Mouse (Mus musculus): ENCODE measurements around the gene Hnrnpdl. TPM values are rescaled to one million over a fixed set of nuclear protein-coding genes. Genes with fewer than 3 reads are reported as not detected.
A peak's percentile ranks its signal among the peaks of the same experiment; 100 is the strongest.

The Hnrnpdl gene
- total and polyA plus RNA-seq, 3 experiments = 75.6 to 207 (median 165) TPM

- Histone ChIP-seq H3K27me3 (replicated peaks) (no peaks in the 10 kb centered on the region), H3K79me2 (replicated peaks; ENCODE audit: control insufficient read depth, extremely low read depth, insufficient read depth, poor library complexity, severe bottlenecking) (no peaks in the 10 kb centered on the region), H3K36me3 (replicated peaks in 1 of 2; ENCODE audit: control insufficient read depth in 1 of 2, insufficient read depth in 1 of 2, low read length in 1 of 2) (no peaks in the 10 kb centered on the region), H3K4me3 (replicated peaks in 1 of 3; ENCODE audit: low read depth in 2 of 3, low read length in 2 of 3, poor library complexity in 1 of 3) (no peak overlapping the region), H3K9ac (ENCODE audit: insufficient read depth, low read depth) (no peak overlapping the region), H3K9me3 (replicated peaks; ENCODE audit: low read length) (peaks cover 6% of the 10 kb centered on the region), H3K4me2 (ENCODE audit: insufficient read depth, low read depth, poor library complexity, severe bottlenecking) (no peak overlapping the region), H3K27ac (ENCODE audit: insufficient read depth, low read depth) (no peak overlapping the region), H3K4me1 (ENCODE audit: control insufficient read depth in 1 of 2, insufficient read depth in 2 of 2) (peaks cover 2% of the 10 kb centered on the region in 2 experiments; a peak in 3 of 4 replicates)
- in situ Hi-C loops (cut with MboI; ENCODE audit: low pct_ligation_motif_present, low pct_unique_long_range_greater_than_20kb, low sequenced_read_pairs) (loop anchor here (25.0 kb wide), 1 partner anchor 228 kb away; no protein-coding TSS in a partner anchor), dilution Hi-C loops (cut with MboI; ENCODE audit: extremely low pct_ligation_motif_present, extremely low pct_unique_long_range_greater_than_20kb, low sequenced_read_pairs) (no loop called here)
- no peak for TF ChIP-seq CTCF (conservative IDR thresholded peaks at IDR 0.05 in 1 of 2, IDR thresholded peaks at IDR 0.05 in 1 of 2; ENCODE audit: low read depth in 2 of 2, low read length in 2 of 2)
- no peak for TF ChIP-seq BHLHE40 (IDR thresholded peaks at IDR 0.05; ENCODE audit: low read depth, low read length)
- no peak for TF ChIP-seq POLR2A (IDR thresholded peaks at IDR 0.05; ENCODE audit: low read depth, low read length)
- TF ChIP-seq MXI1 (IDR thresholded peaks at IDR 0.05; ENCODE audit: low read depth, low read length) = no peak
- TF ChIP-seq MEF2A (IDR thresholded peaks at IDR 0.05; ENCODE audit: borderline replicate concordance, low read depth, low read length) = no peak
- no peak for TF ChIP-seq MAX (IDR thresholded peaks at IDR 0.05; ENCODE audit: low read length)
- no peak for TF ChIP-seq TCF12 (IDR thresholded peaks at IDR 0.05; ENCODE audit: low read depth, low read length)
- TF ChIP-seq JUND (conservative IDR thresholded peaks at IDR 0.05; ENCODE audit: low read depth, low read length) = no peak
- no peak for DNase-seq (ENCODE audit: extremely low read depth)
Measured at GRCm38 (mm10) chr5:100083953-100084562, 44.6 kb upstream of the Hnrnpdl start.

DNA sequence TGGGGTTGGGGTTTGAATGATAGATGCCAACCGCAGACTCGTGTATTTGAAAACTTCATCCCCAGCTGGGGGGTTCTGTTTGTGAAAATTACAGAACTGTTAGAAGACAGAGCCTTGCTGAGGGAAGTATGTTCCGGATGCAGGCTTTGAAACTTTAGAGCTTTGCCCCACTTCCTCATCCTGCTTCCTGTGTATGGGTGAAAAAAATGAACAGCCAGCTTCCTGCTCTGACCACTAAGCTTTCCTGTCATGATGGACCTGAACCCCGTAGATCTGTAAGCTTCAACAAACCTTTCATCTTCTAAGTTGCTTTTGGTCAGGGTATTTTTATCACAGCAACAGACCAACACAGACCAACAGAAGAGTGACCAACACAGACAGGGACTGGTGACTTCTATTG lies 42.5 kb upstream of the Hnrnpdl start:
- peak; percentile 40 for TF ChIP-seq ZNF384 (IDR thresholded peaks at IDR 0.05; ENCODE audit: low read depth, low read length)
- TF ChIP-seq BHLHE40 (IDR thresholded peaks at IDR 0.05; ENCODE audit: low read depth, low read length) = no peak
- H3K27ac ChIP-seq (ENCODE audit: insufficient read depth, low read depth) = no peak overlapping the region
- H3K4me1 ChIP-seq (ENCODE audit: control insufficient read depth in 1 of 2, insufficient read depth in 2 of 2) = peaks cover 2 to 4% of the 10 kb centered on the region in 2 experiments; a peak in 3 of 4 replicates
- dilution Hi-C loops (cut with MboI; ENCODE audit: extremely low pct_ligation_motif_present, extremely low pct_unique_long_range_greater_than_20kb, low sequenced_read_pairs) (no loop called here), in situ Hi-C loops (cut with MboI; ENCODE audit: low pct_ligation_motif_present, low pct_unique_long_range_greater_than_20kb, low sequenced_read_pairs) (loop anchor here (25.0 kb wide), 1 partner anchor 230 kb away; no protein-coding TSS in a partner anchor)
- H3K79me2 ChIP-seq (replicated peaks; ENCODE audit: control insufficient read depth, extremely low read depth, insufficient read depth, poor library complexity, severe bottlenecking) = no peaks in the 10 kb centered on the region
- DNase-seq (ENCODE audit: extremely low read depth) = no peak
- H3K4me2 ChIP-seq (ENCODE audit: insufficient read depth, low read depth, poor library complexity, severe bottlenecking) = no peak overlapping the region
- H3K9me3 ChIP-seq (replicated peaks; ENCODE audit: low read length) = peaks cover 6% of the 10 kb centered on the region
- H3K4me3 ChIP-seq (replicated peaks in 1 of 3; ENCODE audit: low read depth in 2 of 3, low read length in 2 of 3, poor library complexity in 1 of 3) = no peak overlapping the region
- peaks cover 0 to 4% of the 10 kb centered on the region in 2 experiments for H3K36me3 ChIP-seq (replicated peaks in 1 of 2; ENCODE audit: control insufficient read depth in 1 of 2, insufficient read depth in 1 of 2, low read length in 1 of 2)
- H3K27me3 ChIP-seq (replicated peaks) = no peaks in the 10 kb centered on the region
- H3K9ac ChIP-seq (ENCODE audit: insufficient read depth, low read depth) = no peak overlapping the region

GRCm38 (mm10) chr5:100079931-100080275 lies 40.4 kb upstream of the Hnrnpdl start:
- Histone ChIP-seq H3K36me3 (replicated peaks in 1 of 2; ENCODE audit: control insufficient read depth in 1 of 2, insufficient read depth in 1 of 2, low read length in 1 of 2) (peaks cover 0 to 16% of the 10 kb centered on the region in 2 experiments), H3K4me1 (ENCODE audit: control insufficient read depth in 1 of 2, insufficient read depth in 2 of 2) (peaks cover 2 to 4% of the 10 kb centered on the region in 2 experiments; a peak in 3 of 4 replicates), H3K9ac (ENCODE audit: insufficient read depth, low read depth) (no peak overlapping the region), H3K4me2 (ENCODE audit: insufficient read depth, low read depth, poor library complexity, severe bottlenecking) (no peak overlapping the region), H3K79me2 (replicated peaks; ENCODE audit: control insufficient read depth, extremely low read depth, insufficient read depth, poor library complexity, severe bottlenecking) (no peaks in the 10 kb centered on the region), H3K9me3 (replicated peaks; ENCODE audit: low read length) (peaks cover 6% of the 10 kb centered on the region), H3K4me3 (replicated peaks in 1 of 3; ENCODE audit: low read depth in 2 of 3, low read length in 2 of 3, poor library complexity in 1 of 3) (no peak overlapping the region), H3K27ac (ENCODE audit: insufficient read depth, low read depth) (no peak overlapping the region), H3K27me3 (replicated peaks) (no peaks in the 10 kb centered on the region)
- in situ Hi-C loops (cut with MboI; ENCODE audit: low pct_ligation_motif_present, low pct_unique_long_range_greater_than_20kb, low sequenced_read_pairs) = loop anchor here (5.0 to 25.0 kb wide), 2 partner anchors 162 to 232 kb away; no protein-coding TSS in a partner anchor
- no peak for DNase-seq (ENCODE audit: extremely low read depth)
- dilution Hi-C loops (cut with MboI; ENCODE audit: extremely low pct_ligation_motif_present, extremely low pct_unique_long_range_greater_than_20kb, low sequenced_read_pairs) = no loop called here
- no peak for TF ChIP-seq MXI1 (IDR thresholded peaks at IDR 0.05; ENCODE audit: low read depth, low read length)
- no peak for TF ChIP-seq RCOR1 (conservative IDR thresholded peaks at IDR 0.05; ENCODE audit: low read depth, low read length)
- TF ChIP-seq MAX (IDR thresholded peaks at IDR 0.05; ENCODE audit: low read length) = no peak
- TF ChIP-seq MEF2A (IDR thresholded peaks at IDR 0.05; ENCODE audit: borderline replicate concordance, low read depth, low read length) = no peak
- TF ChIP-seq NRF1 (IDR thresholded peaks at IDR 0.05; ENCODE audit: low read depth, low read length) = no peak
- no peak for TF ChIP-seq SMC3 (IDR thresholded peaks at IDR 0.05; ENCODE audit: low read depth, low read length)
- no peak for TF ChIP-seq NELFE (IDR thresholded peaks at IDR 0.05; ENCODE audit: low read depth, low read length)
- TF ChIP-seq MAFK (IDR thresholded peaks at IDR 0.05; ENCODE audit: insufficient replicate concordance, low read length) = no peak
- no peak for TF ChIP-seq UBTF (IDR thresholded peaks at IDR 0.05; ENCODE audit: low read depth, low read length)
- no peak for TF ChIP-seq SIN3A (IDR thresholded peaks at IDR 0.05; ENCODE audit: low read length)
- TF ChIP-seq TCF12 (IDR thresholded peaks at IDR 0.05; ENCODE audit: low read depth, low read length) = no peak
- TF ChIP-seq JUND (conservative IDR thresholded peaks at IDR 0.05; ENCODE audit: low read depth, low read length) = no peak
- TF ChIP-seq CHD1 (IDR thresholded peaks at IDR 0.05; ENCODE audit: low read depth, low read length) = no peak
- TF ChIP-seq USF1 (IDR thresholded peaks at IDR 0.05; ENCODE audit: low read depth, low read length) = no peak
- no peak for TF ChIP-seq ELF1 (IDR thresholded peaks at IDR 0.05; ENCODE audit: low read depth, low read length)
- no peak for TF ChIP-seq BHLHE40 (IDR thresholded peaks at IDR 0.05; ENCODE audit: low read depth, low read length)
- no peak for TF ChIP-seq E2F4 (IDR thresholded peaks at IDR 0.05; ENCODE audit: insufficient replicate concordance, low read depth, low read length)
- TF ChIP-seq PAX5 (IDR thresholded peaks at IDR 0.05; ENCODE audit: low read length) = no peak
- TF ChIP-seq ZMIZ1 (IDR thresholded peaks at IDR 0.05; ENCODE audit: low read depth, low read length) = no peak
- no peak for TF ChIP-seq JUN (IDR thresholded peaks at IDR 0.05; ENCODE audit: insufficient read depth, low read depth, low read length)

All from CH12.LX (cell line).